Mouse (Mus musculus): ENCODE data around the gene Bmpr1b. TPM values are rescaled to one million over a fixed set of nuclear protein-coding genes. Genes with fewer than 3 reads are reported as not detected.

Gene Bmpr1b
- polyA plus RNA-seq, 1 experiment from 2014 or later = 4.2 TPM

DNA sequence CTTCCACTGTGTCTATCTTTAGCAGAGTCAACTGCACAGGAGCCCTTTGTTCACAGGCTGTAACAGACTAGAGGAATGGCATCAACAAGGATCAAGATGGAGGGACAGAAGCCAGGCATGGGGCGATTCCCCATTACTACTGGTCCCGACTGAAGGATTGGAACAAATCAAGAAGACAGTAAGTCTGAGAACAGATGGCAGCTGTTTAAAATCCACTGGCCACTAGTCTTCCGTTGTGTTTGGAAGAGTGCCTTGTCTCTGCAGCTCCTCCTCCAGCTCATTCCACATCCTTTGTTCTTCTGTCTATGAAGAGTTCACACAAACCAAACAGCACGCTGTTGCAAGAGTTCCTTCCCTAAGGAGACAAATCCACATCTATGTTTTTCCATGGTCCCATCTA, 65.6 kb downstream of the Bmpr1b start:
- no peaks in the 10 kb centered on the region for H3K36me3 ChIP-seq (ENCODE audit: control insufficient read depth, insufficient read depth, low read length)
- DNase-seq = peak; percentile 20
- no peak overlapping the region for H3K4me2 ChIP-seq (ENCODE audit: low read length)
- no peak overlapping the region for H3K27ac ChIP-seq (replicated peaks; ENCODE audit: low read depth, low read length)
- ATAC-seq (ENCODE audit: low FRiP score, low TSS enrichment) = peak; percentile 52
- no peak overlapping the region for H3K9ac ChIP-seq (replicated peaks; ENCODE audit: low read length)
- H3K27me3 ChIP-seq (ENCODE audit: control insufficient read depth, insufficient read depth, low read length) = no peaks in the 10 kb centered on the region
- H3K9me3 ChIP-seq (ENCODE audit: control insufficient read depth, low read length) = no peaks in the 10 kb centered on the region
- H3K4me1 ChIP-seq (ENCODE audit: control insufficient read depth, insufficient read depth, low read length) = no peaks in the 10 kb centered on the region
- WGBS = 35% methylated on average over 4 of the region's 4 CpGs
- H3K4me3 ChIP-seq (replicated peaks; ENCODE audit: low read depth, low read length) = no peak overlapping the region

DNA sequence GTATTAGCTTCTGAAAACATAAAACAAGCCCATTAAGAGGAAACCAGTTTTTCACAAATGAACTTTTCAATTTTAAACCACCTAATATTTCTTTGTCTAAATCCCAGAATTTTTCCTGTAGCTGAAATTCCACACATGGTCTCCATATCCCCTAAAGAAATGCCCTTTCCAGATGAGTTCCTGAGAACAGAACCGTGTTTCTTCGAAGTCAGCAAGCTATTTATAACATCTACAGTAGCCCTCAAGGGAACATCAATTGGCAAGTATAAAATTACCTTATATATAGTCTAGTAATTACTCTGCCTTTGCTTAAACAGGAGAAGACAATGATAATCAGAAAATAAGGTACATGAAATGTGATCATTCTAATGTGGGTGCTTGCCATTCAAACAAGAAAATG, 70.1 kb downstream of the Bmpr1b start:
- Histone ChIP-seq H3K4me2 (ENCODE audit: low read length) (no peak overlapping the region), H3K27me3 (ENCODE audit: control insufficient read depth, insufficient read depth, low read length) (no peaks in the 10 kb centered on the region), H3K9me3 (ENCODE audit: control insufficient read depth, low read length) (no peaks in the 10 kb centered on the region), H3K36me3 (ENCODE audit: control insufficient read depth, insufficient read depth, low read length) (no peaks in the 10 kb centered on the region), H3K9ac (replicated peaks; ENCODE audit: low read length) (no peak overlapping the region), H3K27ac (replicated peaks; ENCODE audit: low read depth, low read length) (no peak overlapping the region), H3K4me3 (replicated peaks; ENCODE audit: low read depth, low read length) (no peak overlapping the region), H3K4me1 (ENCODE audit: control insufficient read depth, insufficient read depth, low read length) (no peaks in the 10 kb centered on the region)
- WGBS = 67% methylated on average over 2 of the region's 2 CpGs
- DNase-seq (no peak), ATAC-seq (ENCODE audit: low FRiP score, low TSS enrichment) (no peak)

DNA sequence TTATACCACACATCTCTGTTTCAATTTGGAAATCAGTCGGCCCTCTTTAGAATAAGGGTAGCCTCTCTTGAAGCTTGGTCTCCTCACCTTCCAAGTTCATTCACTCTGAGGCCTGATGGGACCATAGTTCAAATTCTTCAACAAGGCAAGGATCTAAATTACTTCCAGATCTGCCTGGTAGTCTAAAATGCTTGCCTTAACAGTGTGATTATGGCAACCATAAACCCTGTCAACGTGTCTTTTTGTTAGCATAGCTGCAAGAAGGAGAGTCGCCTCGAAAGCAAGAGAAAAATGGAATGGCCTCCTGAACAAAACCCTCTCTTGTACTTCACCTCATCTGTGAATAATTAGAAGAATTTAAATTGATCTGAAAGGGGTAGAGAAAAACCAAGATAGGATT, 75.2 kb downstream of the Bmpr1b start:
- H3K27ac ChIP-seq (replicated peaks; ENCODE audit: low read depth, low read length) = no peak overlapping the region
- H3K9ac ChIP-seq (replicated peaks; ENCODE audit: low read length) = no peak overlapping the region
- WGBS = 84% methylated on average over 4 of the region's 4 CpGs
- H3K36me3 ChIP-seq (ENCODE audit: control insufficient read depth, insufficient read depth, low read length) = no peaks in the 10 kb centered on the region
- H3K4me2 ChIP-seq (ENCODE audit: low read length) = no peak overlapping the region
- no peaks in the 10 kb centered on the region for H3K27me3 ChIP-seq (ENCODE audit: control insufficient read depth, insufficient read depth, low read length)
- no peak overlapping the region for H3K4me3 ChIP-seq (replicated peaks; ENCODE audit: low read depth, low read length)
- no peak for ATAC-seq (ENCODE audit: low FRiP score, low TSS enrichment)
- no peak for DNase-seq
- H3K9me3 ChIP-seq (ENCODE audit: control insufficient read depth, low read length) = no peaks in the 10 kb centered on the region
- H3K4me1 ChIP-seq (ENCODE audit: control insufficient read depth, insufficient read depth, low read length) = no peaks in the 10 kb centered on the region

DNA sequence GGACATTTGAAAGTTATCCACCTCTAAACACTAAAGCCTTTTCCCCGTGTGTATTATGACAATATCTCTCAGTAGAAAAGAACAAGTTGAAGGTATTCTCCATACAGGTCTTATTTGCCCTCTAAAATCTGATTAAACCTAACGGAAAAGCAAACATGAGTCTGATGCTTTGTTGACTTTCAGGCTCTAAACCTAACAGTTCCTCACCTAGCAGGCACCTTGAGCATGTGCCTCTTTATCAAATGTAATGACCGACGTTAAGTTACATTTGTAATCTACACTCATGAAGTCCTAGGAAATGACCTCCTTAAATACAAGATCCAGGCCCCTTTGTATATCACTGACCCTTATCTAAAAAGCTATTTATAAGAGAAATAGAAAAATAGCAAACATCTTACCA, 79.5 kb downstream of the Bmpr1b start:
- Histone ChIP-seq H3K4me3 (replicated peaks; ENCODE audit: low read depth, low read length) (no peak overlapping the region), H3K9ac (replicated peaks; ENCODE audit: low read length) (no peak overlapping the region), H3K4me1 (ENCODE audit: control insufficient read depth, insufficient read depth, low read length) (no peaks in the 10 kb centered on the region), H3K36me3 (ENCODE audit: control insufficient read depth, insufficient read depth, low read length) (no peaks in the 10 kb centered on the region), H3K9me3 (ENCODE audit: control insufficient read depth, low read length) (no peaks in the 10 kb centered on the region), H3K4me2 (ENCODE audit: low read length) (no peak overlapping the region), H3K27ac (replicated peaks; ENCODE audit: low read depth, low read length) (no peak overlapping the region), H3K27me3 (ENCODE audit: control insufficient read depth, insufficient read depth, low read length) (no peaks in the 10 kb centered on the region)
- ATAC-seq (ENCODE audit: low FRiP score, low TSS enrichment) = no peak
- 93% methylated on average over 4 of the region's 4 CpGs for WGBS
- no peak for DNase-seq

DNA sequence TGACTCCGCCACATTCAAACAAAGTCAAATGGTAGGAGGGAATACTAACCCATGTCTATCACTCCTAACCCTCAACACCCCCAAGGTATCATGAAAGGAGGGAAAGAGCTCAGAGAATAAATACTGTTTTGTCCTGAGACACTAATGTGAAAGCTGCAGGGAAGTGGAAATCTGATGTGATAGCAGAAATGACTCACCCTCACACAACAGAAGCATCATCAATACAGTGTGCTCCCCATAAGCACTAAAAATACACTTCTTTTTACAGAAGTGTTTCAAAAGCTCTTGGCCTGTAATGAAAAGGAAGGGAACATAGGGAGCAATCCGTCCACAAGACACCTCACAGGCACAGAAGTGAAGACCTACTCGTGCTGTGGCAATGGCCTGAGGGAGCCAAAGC, 83.3 kb downstream of the Bmpr1b start:
- Histone ChIP-seq H3K9ac (replicated peaks; ENCODE audit: low read length) (no peak overlapping the region), H3K4me3 (replicated peaks; ENCODE audit: low read depth, low read length) (no peak overlapping the region), H3K27me3 (ENCODE audit: control insufficient read depth, insufficient read depth, low read length) (no peaks in the 10 kb centered on the region), H3K27ac (replicated peaks; ENCODE audit: low read depth, low read length) (no peak overlapping the region), H3K4me2 (ENCODE audit: low read length) (no peak overlapping the region), H3K4me1 (ENCODE audit: control insufficient read depth, insufficient read depth, low read length) (no peaks in the 10 kb centered on the region), H3K9me3 (ENCODE audit: control insufficient read depth, low read length) (no peaks in the 10 kb centered on the region), H3K36me3 (ENCODE audit: control insufficient read depth, insufficient read depth, low read length) (no peaks in the 10 kb centered on the region)
- ATAC-seq (ENCODE audit: low FRiP score, low TSS enrichment) (no peak), DNase-seq (no peak)
- WGBS = 74% methylated on average over 3 of the region's 3 CpGs

DNA sequence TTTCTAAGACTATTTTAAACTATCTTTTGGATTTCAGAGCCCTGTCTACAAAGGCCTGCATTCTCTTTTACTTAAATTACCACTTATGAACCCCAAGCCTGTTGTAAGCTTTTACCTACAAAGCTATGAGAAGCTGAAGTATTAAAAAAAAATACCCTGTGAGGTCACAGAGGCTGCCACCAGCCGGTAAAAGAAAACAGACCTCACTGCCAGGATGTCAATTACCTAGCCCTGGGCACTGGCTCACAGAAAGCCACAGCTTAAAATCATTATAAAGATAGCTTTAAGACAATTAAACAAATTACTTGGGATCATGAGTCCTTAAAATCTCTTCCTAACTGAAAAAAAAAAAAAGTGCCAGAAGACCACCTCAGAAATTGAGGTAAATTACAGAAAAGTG, 85.1 kb downstream of the Bmpr1b start:
- ATAC-seq (ENCODE audit: low FRiP score, low TSS enrichment) (no peak), DNase-seq (no peak)
- H3K27ac ChIP-seq (replicated peaks; ENCODE audit: low read depth, low read length) = no peak overlapping the region
- H3K9ac ChIP-seq (replicated peaks; ENCODE audit: low read length) = no peak overlapping the region
- H3K36me3 ChIP-seq (ENCODE audit: control insufficient read depth, insufficient read depth, low read length) = no peaks in the 10 kb centered on the region
- no peak overlapping the region for H3K4me3 ChIP-seq (replicated peaks; ENCODE audit: low read depth, low read length)
- no peaks in the 10 kb centered on the region for H3K4me1 ChIP-seq (ENCODE audit: control insufficient read depth, insufficient read depth, low read length)
- no peak overlapping the region for H3K4me2 ChIP-seq (ENCODE audit: low read length)
- H3K9me3 ChIP-seq (ENCODE audit: control insufficient read depth, low read length) = no peaks in the 10 kb centered on the region
- 47% methylated on average over 1 of the region's 1 CpGs for WGBS
- no peaks in the 10 kb centered on the region for H3K27me3 ChIP-seq (ENCODE audit: control insufficient read depth, insufficient read depth, low read length)

DNA sequence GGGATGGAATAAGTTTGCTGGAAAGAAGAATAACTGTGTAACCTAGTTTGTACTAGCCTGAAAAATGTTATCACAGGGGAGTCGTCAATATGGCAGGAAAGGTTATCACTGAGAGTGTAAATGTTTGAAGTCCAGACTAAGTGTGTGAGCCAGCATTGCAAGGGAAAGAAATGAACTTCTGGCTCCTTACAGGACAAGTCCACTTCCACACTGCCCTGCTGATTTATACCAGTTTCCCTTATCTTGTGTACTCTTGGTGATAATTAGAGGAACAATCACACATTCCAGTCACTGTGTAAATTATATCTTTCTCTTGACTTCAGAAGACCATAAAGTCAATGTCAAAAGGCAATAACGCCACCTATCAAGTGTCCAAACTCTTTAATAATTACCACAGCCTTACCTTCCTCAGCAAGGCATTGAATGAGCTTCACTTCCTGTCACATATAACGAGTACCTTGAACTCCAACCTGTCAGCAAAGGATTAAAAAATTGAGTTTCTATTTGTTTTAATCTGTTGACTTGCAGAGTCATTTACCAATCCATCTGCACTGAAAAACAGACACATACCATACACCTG, 91.4 kb downstream of the Bmpr1b start:
- no peak overlapping the region for H3K9ac ChIP-seq (replicated peaks; ENCODE audit: low read length)
- no peaks in the 10 kb centered on the region for H3K4me1 ChIP-seq (ENCODE audit: control insufficient read depth, insufficient read depth, low read length)
- H3K27ac ChIP-seq (replicated peaks; ENCODE audit: low read depth, low read length) = no peak overlapping the region
- DNase-seq (no peak), ATAC-seq (ENCODE audit: low FRiP score, low TSS enrichment) (no peak)
- H3K9me3 ChIP-seq (ENCODE audit: control insufficient read depth, low read length) = no peaks in the 10 kb centered on the region
- no peak overlapping the region for H3K4me3 ChIP-seq (replicated peaks; ENCODE audit: low read depth, low read length)
- no peaks in the 10 kb centered on the region for H3K27me3 ChIP-seq (ENCODE audit: control insufficient read depth, insufficient read depth, low read length)
- H3K4me2 ChIP-seq (ENCODE audit: low read length) = no peak overlapping the region
- H3K36me3 ChIP-seq (ENCODE audit: control insufficient read depth, insufficient read depth, low read length) = no peaks in the 10 kb centered on the region
- 92% methylated on average over 3 of the region's 3 CpGs for WGBS

DNA sequence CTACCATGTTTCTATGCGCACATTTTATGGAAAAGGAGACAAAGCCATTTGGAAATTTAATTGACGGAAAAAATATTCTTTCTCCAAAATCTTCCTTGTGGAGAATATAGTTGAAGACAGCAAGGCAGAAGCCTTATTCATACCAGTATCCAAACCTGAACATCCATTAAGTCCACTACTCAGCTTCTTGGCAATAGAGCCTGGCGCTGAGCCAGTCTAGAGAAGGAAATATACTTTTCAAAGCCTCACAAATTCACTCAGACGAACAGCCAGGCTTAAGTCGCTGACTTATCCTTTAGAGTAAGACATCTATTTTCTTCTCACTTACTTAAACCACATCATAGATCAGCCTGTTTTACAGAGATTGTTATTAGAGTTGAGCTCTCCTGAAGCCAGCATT, 97.6 kb downstream of the Bmpr1b start:
- ATAC-seq (ENCODE audit: low FRiP score, low TSS enrichment) (no peak), DNase-seq (no peak)
- Histone ChIP-seq H3K4me1 (ENCODE audit: control insufficient read depth, insufficient read depth, low read length) (no peaks in the 10 kb centered on the region), H3K27me3 (ENCODE audit: control insufficient read depth, insufficient read depth, low read length) (no peaks in the 10 kb centered on the region), H3K27ac (replicated peaks; ENCODE audit: low read depth, low read length) (no peak overlapping the region), H3K9me3 (ENCODE audit: control insufficient read depth, low read length) (no peaks in the 10 kb centered on the region), H3K9ac (replicated peaks; ENCODE audit: low read length) (no peak overlapping the region), H3K4me3 (replicated peaks; ENCODE audit: low read depth, low read length) (no peak overlapping the region), H3K4me2 (ENCODE audit: low read length) (no peak overlapping the region), H3K36me3 (ENCODE audit: control insufficient read depth, insufficient read depth, low read length) (no peaks in the 10 kb centered on the region)
- 88% methylated on average over 5 of the region's 5 CpGs for WGBS

DNA sequence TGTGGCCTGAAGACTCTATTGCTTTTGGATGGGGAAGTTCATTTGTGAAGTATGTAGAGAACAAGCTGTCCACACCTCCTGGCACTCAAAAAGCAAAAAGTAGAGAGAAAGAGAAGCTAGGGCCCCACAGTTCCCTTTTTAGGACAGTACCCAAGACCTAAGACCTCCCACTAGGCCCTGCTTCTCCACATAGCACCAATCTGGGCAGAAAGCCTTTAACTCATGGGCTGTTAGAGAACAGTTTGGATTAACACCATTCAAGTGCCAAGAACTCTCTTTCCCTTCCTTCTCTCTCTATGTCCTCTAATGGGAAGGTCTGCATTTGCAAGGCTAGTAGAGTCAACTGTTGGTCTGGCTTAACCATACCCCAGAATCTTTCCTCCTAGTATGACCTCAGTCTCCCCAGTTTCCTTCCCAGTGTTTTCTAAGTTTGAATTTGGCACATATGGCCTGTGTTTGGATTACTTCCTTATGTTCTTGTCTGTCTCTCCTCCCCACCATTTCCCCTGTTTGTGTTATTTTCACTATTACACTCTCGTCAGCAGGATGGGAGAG, 102.4 kb downstream of the Bmpr1b start:
- H3K27me3 ChIP-seq (ENCODE audit: control insufficient read depth, insufficient read depth, low read length) = no peaks in the 10 kb centered on the region
- DNase-seq (no peak), ATAC-seq (ENCODE audit: low FRiP score, low TSS enrichment) (no peak)
- no peak overlapping the region for H3K9ac ChIP-seq (replicated peaks; ENCODE audit: low read length)
- no peaks in the 10 kb centered on the region for H3K9me3 ChIP-seq (ENCODE audit: control insufficient read depth, low read length)
- H3K4me1 ChIP-seq (ENCODE audit: control insufficient read depth, insufficient read depth, low read length) = no peaks in the 10 kb centered on the region
- H3K36me3 ChIP-seq (ENCODE audit: control insufficient read depth, insufficient read depth, low read length) = no peaks in the 10 kb centered on the region
- no peak overlapping the region for H3K27ac ChIP-seq (replicated peaks; ENCODE audit: low read depth, low read length)
- no peak overlapping the region for H3K4me2 ChIP-seq (ENCODE audit: low read length)
- 93% methylated on average over 1 of the region's 1 CpGs for WGBS
- H3K4me3 ChIP-seq (replicated peaks; ENCODE audit: low read depth, low read length) = no peak overlapping the region
